Mouse (Mus musculus): ENCODE measurements around the gene Pafah1b3. TPM values are rescaled to one million over a fixed set of nuclear protein-coding genes. Genes with fewer than 3 reads are reported as not detected.
"Not testable (repeated sequence)": the region's sequence is repeated elsewhere in the genome, so short reads cannot be mapped to it uniquely, and the experiment has no call there.

Gene Pafah1b3
- total RNA-seq (2014; fragmentation: Nextera tagmentation) (22.0 and 23.2 TPM in 2 replicates), total RNA-seq (2017) (12.8 and 26.3 TPM in 2 replicates)

GRCm38 (mm10) chr7:25297454-25298325 is at the start of gene Pafah1b3:
Gene Pafah1b3 (minus strand): TSS chr7:25297986.
- peak; percentile 64 for ATAC-seq (replicated peaks; ENCODE audit: low FRiP score, low TSS enrichment, poor library complexity, severe bottlenecking)

GRCm38 (mm10) chr7:25341000-25341784 is 43.4 kb upstream of the Pafah1b3 start:
- ATAC-seq (replicated peaks; ENCODE audit: low FRiP score, low TSS enrichment, poor library complexity, severe bottlenecking) = 0 out of 2 replicates have a peak, but pooled peaks have one; percentile 14

- ATAC-seq (replicated peaks; ENCODE audit: low FRiP score, low TSS enrichment, poor library complexity, severe bottlenecking) = no peak
These were observed 41.5 kb upstream of the Pafah1b3 start for GRCm38 (mm10) chr7:25339329-25339728.

- no peak for ATAC-seq (replicated peaks; ENCODE audit: low FRiP score, low TSS enrichment, poor library complexity, severe bottlenecking)
These were observed 36.7 kb upstream of the Pafah1b3 start for GRCm38 (mm10) chr7:25334472-25334871.

GRCm38 (mm10) chr7:25333596-25334307 is 36.0 kb upstream of the Pafah1b3 start:
- ATAC-seq (replicated peaks; ENCODE audit: low FRiP score, low TSS enrichment, poor library complexity, severe bottlenecking) = peak; percentile 72

- no peak for ATAC-seq (replicated peaks; ENCODE audit: low FRiP score, low TSS enrichment, poor library complexity, severe bottlenecking)
These were observed 28.4 kb upstream of the Pafah1b3 start for GRCm38 (mm10) chr7:25326233-25326632.

- not testable (repeated sequence) for ATAC-seq (replicated peaks; ENCODE audit: low FRiP score, low TSS enrichment, poor library complexity, severe bottlenecking)
These were observed 27.6 kb upstream of the Pafah1b3 start for GRCm38 (mm10) chr7:25325431-25325830.

- no peak for ATAC-seq (replicated peaks; ENCODE audit: low FRiP score, low TSS enrichment, poor library complexity, severe bottlenecking)
These were observed 25.4 kb upstream of the Pafah1b3 start for GRCm38 (mm10) chr7:25323219-25323618.

GRCm38 (mm10) chr7:25322058-25322484 is 24.3 kb upstream of the Pafah1b3 start:
- ATAC-seq (replicated peaks; ENCODE audit: low FRiP score, low TSS enrichment, poor library complexity, severe bottlenecking) = no peak

GRCm38 (mm10) chr7:25317446-25317999 is 19.7 kb upstream of the Pafah1b3 start:
- no peak for ATAC-seq (replicated peaks; ENCODE audit: low FRiP score, low TSS enrichment, poor library complexity, severe bottlenecking)

- ATAC-seq (replicated peaks; ENCODE audit: low FRiP score, low TSS enrichment, poor library complexity, severe bottlenecking) = peak; percentile 89
These were observed 19.0 kb upstream of the Pafah1b3 start, which contains the start of gene Megf8 for GRCm38 (mm10) chr7:25316532-25317445. Gene Megf8 (plus strand): TSS chr7:25317164.

GRCm38 (mm10) chr7:25315306-25316041 is 17.7 kb upstream of the Pafah1b3 start:
- ATAC-seq (replicated peaks; ENCODE audit: low FRiP score, low TSS enrichment, poor library complexity, severe bottlenecking) = no peak

- no peak for ATAC-seq (replicated peaks; ENCODE audit: low FRiP score, low TSS enrichment, poor library complexity, severe bottlenecking)
These were observed 17.0 kb upstream of the Pafah1b3 start for GRCm38 (mm10) chr7:25314606-25315305.

GRCm38 (mm10) chr7:25313325-25313724 is 15.5 kb upstream of the Pafah1b3 start:
- no peak for ATAC-seq (replicated peaks; ENCODE audit: low FRiP score, low TSS enrichment, poor library complexity, severe bottlenecking)

GRCm38 (mm10) chr7:25311193-25311592 is 13.4 kb upstream of the Pafah1b3 start:
- ATAC-seq (replicated peaks; ENCODE audit: low FRiP score, low TSS enrichment, poor library complexity, severe bottlenecking) = no peak

- ATAC-seq (replicated peaks; ENCODE audit: low FRiP score, low TSS enrichment, poor library complexity, severe bottlenecking) = no peak
These were observed 11.6 kb upstream of the Pafah1b3 start for GRCm38 (mm10) chr7:25309425-25309824.

GRCm38 (mm10) chr7:25308702-25309318 is 11.0 kb upstream of the Pafah1b3 start:
- no peak for ATAC-seq (replicated peaks; ENCODE audit: low FRiP score, low TSS enrichment, poor library complexity, severe bottlenecking)

All from megakaryocyte-erythroid progenitor cell, adult 5-6 weeks (primary cell).